Mouse (Mus musculus): ENCODE data around the gene Stx6. TPM values are rescaled to one million over a fixed set of nuclear protein-coding genes. Genes with fewer than 3 reads are reported as not detected.

Stx6 gene
- total and polyA plus RNA-seq, 3 experiments: 19.0 to 23.0 (median 22.2) TPM

GRCm38 (mm10) chr1:155215066-155215764, 56.7 kb downstream of the Stx6 start:
- no peak for DNase-seq
- Histone ChIP-seq H3K36me3 (ENCODE audit: control insufficient read depth, insufficient read depth, low read length) (no peaks in the 10 kb centered on the region), H3K27me3 (ENCODE audit: control insufficient read depth, insufficient read depth, low read length) (no peaks in the 10 kb centered on the region), H3K4me3 (no peak overlapping the region), H3K9ac (ENCODE audit: low read depth, low read length) (no peak overlapping the region), H3K4me1 (ENCODE audit: control insufficient read depth, insufficient read depth, low read length) (peaks cover 17% of the 10 kb centered on the region), H3K79me2 (replicated peaks; ENCODE audit: control insufficient read depth, insufficient read depth, low read length) (no peaks in the 10 kb centered on the region), H3K27ac (no peak overlapping the region)
- intact Hi-C loops (cut with DNase I): loop anchor here (5.0 kb wide), 1 partner anchor 118 kb away; the partner anchor contains the start of gene Ier5
- WGBS: 59% methylated on average over 9 of the region's 9 CpGs
- TF ChIP-seq EP300 (IDR thresholded peaks at IDR 0.05; ENCODE audit: insufficient read depth, low read depth, low read length): no peak
- peak; percentile 16; the same call in 1 of the 2 replicates for TF ChIP-seq CTCF (IDR thresholded peaks at IDR 0.05)

- no peak for DNase-seq
- TF ChIP-seq CTCF (IDR thresholded peaks at IDR 0.05): no peak
- TF ChIP-seq EP300 (IDR thresholded peaks at IDR 0.05; ENCODE audit: insufficient read depth, low read depth, low read length): no peak
- TF ChIP-seq POLR2A (IDR thresholded peaks at IDR 0.05; ENCODE audit: insufficient read depth, low read depth, low read length): no peak
- Histone ChIP-seq H3K27me3 (ENCODE audit: control insufficient read depth, insufficient read depth, low read length) (no peaks in the 10 kb centered on the region), H3K4me3 (no peak overlapping the region), H3K27ac (no peak overlapping the region), H3K79me2 (replicated peaks; ENCODE audit: control insufficient read depth, insufficient read depth, low read length) (no peaks in the 10 kb centered on the region), H3K36me3 (ENCODE audit: control insufficient read depth, insufficient read depth, low read length) (no peaks in the 10 kb centered on the region), H3K9ac (ENCODE audit: low read depth, low read length) (no peak overlapping the region), H3K4me1 (ENCODE audit: control insufficient read depth, insufficient read depth, low read length) (peaks cover 14% of the 10 kb centered on the region)
- 91% methylated on average over 11 of the region's 11 CpGs for WGBS
- intact Hi-C loops (cut with DNase I): loop anchor here (5.0 kb wide), 1 partner anchor 119 kb away; the partner anchor contains the start of gene Ier5
Measured at GRCm38 (mm10) chr1:155216313-155216712, 57.8 kb downstream of the Stx6 start.

GRCm38 (mm10) chr1:155216844-155217243, 58.3 kb downstream of the Stx6 start:
- 73% methylated on average over 6 of the region's 6 CpGs for WGBS
- H3K27me3 ChIP-seq (ENCODE audit: control insufficient read depth, insufficient read depth, low read length): no peaks in the 10 kb centered on the region
- TF ChIP-seq POLR2A (IDR thresholded peaks at IDR 0.05; ENCODE audit: insufficient read depth, low read depth, low read length) (no peak), EP300 (IDR thresholded peaks at IDR 0.05; ENCODE audit: insufficient read depth, low read depth, low read length) (no peak), CTCF (IDR thresholded peaks at IDR 0.05) (no peak)
- no peaks in the 10 kb centered on the region for H3K79me2 ChIP-seq (replicated peaks; ENCODE audit: control insufficient read depth, insufficient read depth, low read length)
- DNase-seq: no peak
- no peak overlapping the region for H3K9ac ChIP-seq (ENCODE audit: low read depth, low read length)
- H3K27ac ChIP-seq: no peak overlapping the region
- H3K36me3 ChIP-seq (ENCODE audit: control insufficient read depth, insufficient read depth, low read length): no peaks in the 10 kb centered on the region
- intact Hi-C loops (cut with DNase I): loop anchor here (5.0 kb wide), 1 partner anchor 120 kb away; the partner anchor contains the start of gene Ier5
- no peak overlapping the region for H3K4me3 ChIP-seq
- peaks cover 14% of the 10 kb centered on the region for H3K4me1 ChIP-seq (ENCODE audit: control insufficient read depth, insufficient read depth, low read length)

GRCm38 (mm10) chr1:155217865-155218541, 59.5 kb downstream of the Stx6 start:
- TF ChIP-seq CTCF (IDR thresholded peaks at IDR 0.05): peak; percentile 82
- TF ChIP-seq POLR2A (IDR thresholded peaks at IDR 0.05; ENCODE audit: insufficient read depth, low read depth, low read length): no peak
- peak; percentile 83; the same call in 1 of the 2 replicates for TF ChIP-seq EP300 (IDR thresholded peaks at IDR 0.05; ENCODE audit: insufficient read depth, low read depth, low read length)
- intact Hi-C loops (cut with DNase I): loop anchor here (1.0 to 5.0 kb wide), 4 partner anchors 78 to 192 kb away; partner anchors contain the start of gene Ier5
- H3K9ac ChIP-seq (ENCODE audit: low read depth, low read length): no peak overlapping the region
- H3K27me3 ChIP-seq (ENCODE audit: control insufficient read depth, insufficient read depth, low read length): no peaks in the 10 kb centered on the region
- no peaks in the 10 kb centered on the region for H3K36me3 ChIP-seq (ENCODE audit: control insufficient read depth, insufficient read depth, low read length)
- no peak overlapping the region for H3K4me3 ChIP-seq
- H3K4me1 ChIP-seq (ENCODE audit: control insufficient read depth, insufficient read depth, low read length): peaks cover 9% of the 10 kb centered on the region
- no peak overlapping the region for H3K27ac ChIP-seq
- WGBS: 59% methylated on average over 9 of the region's 9 CpGs
- H3K79me2 ChIP-seq (replicated peaks; ENCODE audit: control insufficient read depth, insufficient read depth, low read length): no peaks in the 10 kb centered on the region
- peak; percentile 52 to 70 for DNase-seq

- Histone ChIP-seq H3K27ac (no peak overlapping the region), H3K36me3 (ENCODE audit: control insufficient read depth, insufficient read depth, low read length) (no peaks in the 10 kb centered on the region), H3K4me3 (no peak overlapping the region), H3K9ac (ENCODE audit: low read depth, low read length) (no peak overlapping the region), H3K79me2 (replicated peaks; ENCODE audit: control insufficient read depth, insufficient read depth, low read length) (no peaks in the 10 kb centered on the region; the same call in 1 of the 2 replicates), H3K27me3 (ENCODE audit: control insufficient read depth, insufficient read depth, low read length) (no peaks in the 10 kb centered on the region), H3K4me1 (ENCODE audit: control insufficient read depth, insufficient read depth, low read length) (peaks cover 4% of the 10 kb centered on the region)
- DNase-seq: no peak
- WGBS: 68% methylated on average over 5 of the region's 5 CpGs
- no peak for TF ChIP-seq POLR2A (IDR thresholded peaks at IDR 0.05; ENCODE audit: insufficient read depth, low read depth, low read length)
- no peak for TF ChIP-seq EP300 (IDR thresholded peaks at IDR 0.05; ENCODE audit: insufficient read depth, low read depth, low read length)
- TF ChIP-seq CTCF (IDR thresholded peaks at IDR 0.05): no peak
- intact Hi-C loops (cut with DNase I): loop anchor here (1.0 to 5.0 kb wide), 4 partner anchors 79 to 193 kb away; partner anchors contain the start of gene Ier5
Measured at GRCm38 (mm10) chr1:155218924-155219323, 60.4 kb downstream of the Stx6 start.

All from heart, adult 2 months (tissue).